Mouse (Mus musculus) limb, embryonic 15.5 days (tissue): ENCODE results near the gene Esx1. TPM values are rescaled to one million over a fixed set of nuclear protein-coding genes. Genes with fewer than 3 reads are reported as not detected.

Experiments used
- ATAC-seq: fragments of 200-750 bp; cut with Nextera tagmentation; 2 replicates; pipeline ENCODE4 v1.8.0; 2017; ENCODE audit warnings: low read depth, moderate TSS enrichment; ENCODE audit not compliant: insufficient number of reproducible peaks, low FRiP score, low TSS enrichment
- H3K27ac ChIP-seq: fragments of 300-500 bp; sonication (generic); 2 replicates; pipeline ENCODE4 v1.5.1; 2015; ENCODE audit warnings: moderate library complexity, mild to moderate bottlenecking, inconsistent platforms
- H3K27me3 ChIP-seq: fragments of 300-500 bp; sonication (generic); 2 replicates; pipeline ENCODE4 v1.6.1; 2015; ENCODE audit warnings: inconsistent platforms
- H3K36me3 ChIP-seq: fragments of 300-500 bp; sonication (generic); 2 replicates; pipeline ENCODE4 v1.6.1; 2015; ENCODE audit warnings: inconsistent platforms
- H3K4me1 ChIP-seq: fragments of 300-500 bp; sonication (generic); 2 replicates; pipeline ENCODE4 v1.6.1; 2015; ENCODE audit warnings: inconsistent platforms
- H3K4me2 ChIP-seq: fragments of 300-500 bp; sonication (generic); 2 replicates; pipeline ENCODE4 v1.6.1; 2015; ENCODE audit warnings: mild to moderate bottlenecking, inconsistent platforms
- H3K4me3 ChIP-seq: fragments of 300-500 bp; sonication (generic); 2 replicates; pipeline ENCODE4 v1.5.1; 2015; ENCODE audit warnings: mild to moderate bottlenecking, inconsistent platforms
- H3K9ac ChIP-seq: fragments of 300-500 bp; sonication (generic); 2 replicates; pipeline ENCODE4 v1.6.1; 2015; ENCODE audit warnings: inconsistent platforms
- H3K9me3 ChIP-seq: fragments of 300-500 bp; sonication (generic); 2 replicates; pipeline ENCODE4 v1.6.1; 2016; ENCODE audit warnings: inconsistent platforms
- WGBS: fragments of 180-500 bp; shearing (Covaris S2); methylation state at CpG from one replicate; pipeline ENCODE4 v1.1.7; 2015; 5-methylcytosine and 5-hydroxymethylcytosine counted together
- polyA plus RNA-seq: library from polyadenylated mRNA; unstranded; fragments of >200 nt; fragmentation: Nextera tagmentation; extraction: Ambion mirVana; gene quantifications from 2 replicates; pipeline ENCODE4 v1.2.1, GENCODE M21; 2015

Gene Esx1
- polyA plus RNA-seq, result not detected in 2 replicates

GRCm38 (mm10) chrX:137121718-137122117 lies at the start of gene Esx1:
Gene Esx1 (minus strand): TSS chrX:137122083.
- H3K4me2 ChIP-seq, result no peak within 1 kb of the TSS

GRCm38 (mm10) chrX:137170021-137170420 lies 48.1 kb upstream of the Esx1 start:
- Histone ChIP-seq H3K27me3 (0 out of 2 replicates have a peak, but pooled peaks cover 3% of the 10 kb centered on the region), H3K4me2 (no peak overlapping the region), H3K36me3 (no peaks in the 10 kb centered on the region), H3K27ac (no peak overlapping the region), H3K4me3 (no peak overlapping the region), H3K9me3 (no peaks in the 10 kb centered on the region), H3K4me1 (no peaks in the 10 kb centered on the region), H3K9ac (no peak overlapping the region)
- ATAC-seq, result no peak
- 47% methylated on average over 7 of the region's 7 CpGs for WGBS

More at GRCm38 (mm10) chrX:137121718-137122117, at the start of gene Esx1:
- 0 out of 2 replicates have a peak within 1 kb of the TSS, but pooled peaks have one; percentile 9 for H3K4me3 ChIP-seq
- no peak for ATAC-seq
- H3K4me1 ChIP-seq, result peaks cover 20% of the 10 kb centered on the region; the same call in 1 of the 2 replicates
- peaks cover 71% of the 10 kb centered on the region for H3K27me3 ChIP-seq
- no peaks in the 10 kb centered on the region for H3K9me3 ChIP-seq
- no peaks in the 10 kb centered on the region for H3K36me3 ChIP-seq
- whole genome bisulfite sequencing, result 30% methylated on average over 15 of the region's 21 CpGs
- H3K9ac ChIP-seq, result no peak within 1 kb of the TSS
- no peak within 1 kb of the TSS for H3K27ac ChIP-seq

- Histone ChIP-seq H3K9me3 (no peaks in the 10 kb centered on the region), H3K4me2 (no peak overlapping the region), H3K4me3 (no peak overlapping the region), H3K27me3 (0 out of 2 replicates have a peak, but pooled peaks cover 3% of the 10 kb centered on the region), H3K36me3 (no peaks in the 10 kb centered on the region), H3K27ac (no peak overlapping the region), H3K4me1 (no peaks in the 10 kb centered on the region), H3K9ac (no peak overlapping the region)
- ATAC-seq, result no peak
- 73% methylated on average over 7 of the region's 7 CpGs for WGBS
Measured at GRCm38 (mm10) chrX:137167658-137168057, 45.8 kb upstream of the Esx1 start.

- Histone ChIP-seq H3K27ac (no peak overlapping the region), H3K4me3 (no peak overlapping the region)
- 87% methylated on average over 3 of the region's 3 CpGs for WGBS
Measured at GRCm38 (mm10) chrX:137165621-137166020, 43.7 kb upstream of the Esx1 start.

GRCm38 (mm10) chrX:137162700-137163099 lies 40.8 kb upstream of the Esx1 start:
- Histone ChIP-seq H3K27me3 (0 out of 2 replicates have a peak, but pooled peaks cover 3% of the 10 kb centered on the region), H3K9me3 (no peaks in the 10 kb centered on the region), H3K4me1 (no peaks in the 10 kb centered on the region), H3K36me3 (no peaks in the 10 kb centered on the region), H3K4me2 (no peak overlapping the region), H3K27ac (no peak overlapping the region), H3K9ac (no peak overlapping the region), H3K4me3 (no peak overlapping the region)
- WGBS, result 61% methylated on average over 1 of the region's 1 CpGs
- no peak for ATAC-seq

More at GRCm38 (mm10) chrX:137165621-137166020, 43.7 kb upstream of the Esx1 start:
- Histone ChIP-seq H3K4me1 (no peaks in the 10 kb centered on the region), H3K27me3 (0 out of 2 replicates have a peak, but pooled peaks cover 3% of the 10 kb centered on the region), H3K36me3 (no peaks in the 10 kb centered on the region), H3K4me2 (no peak overlapping the region), H3K9ac (no peak overlapping the region), H3K9me3 (no peaks in the 10 kb centered on the region)
- no peak for ATAC-seq

GRCm38 (mm10) chrX:137160971-137161370 lies 39.1 kb upstream of the Esx1 start:
- no peak overlapping the region for H3K4me3 ChIP-seq
- no peak for ATAC-seq
- no peaks in the 10 kb centered on the region for H3K4me1 ChIP-seq
- H3K9ac ChIP-seq, result no peak overlapping the region
- H3K27me3 ChIP-seq, result peaks cover 3% of the 10 kb centered on the region; the same call in 1 of the 2 replicates
- H3K36me3 ChIP-seq, result no peaks in the 10 kb centered on the region
- no peak overlapping the region for H3K4me2 ChIP-seq
- WGBS, result 66% methylated on average over 3 of the region's 3 CpGs
- H3K27ac ChIP-seq, result no peak overlapping the region
- no peaks in the 10 kb centered on the region for H3K9me3 ChIP-seq

GRCm38 (mm10) chrX:137149050-137149449 lies 27.2 kb upstream of the Esx1 start:
- WGBS, result 84% methylated on average over 11 of the region's 11 CpGs
- H3K27me3 ChIP-seq, result no peaks in the 10 kb centered on the region; the same call in 1 of the 2 replicates
- no peak overlapping the region for H3K9ac ChIP-seq
- ATAC-seq, result no peak
- no peak overlapping the region for H3K4me3 ChIP-seq
- no peaks in the 10 kb centered on the region for H3K4me1 ChIP-seq
- no peaks in the 10 kb centered on the region for H3K36me3 ChIP-seq
- H3K27ac ChIP-seq, result no peak overlapping the region
- no peak overlapping the region for H3K4me2 ChIP-seq
- no peaks in the 10 kb centered on the region for H3K9me3 ChIP-seq

- H3K27me3 ChIP-seq, result no peaks in the 10 kb centered on the region; the same call in 1 of the 2 replicates
- WGBS, result 32% methylated on average over 4 of the region's 4 CpGs
- no peaks in the 10 kb centered on the region for H3K4me1 ChIP-seq
- no peak overlapping the region for H3K9ac ChIP-seq
- H3K4me3 ChIP-seq, result no peak overlapping the region
- no peak overlapping the region for H3K27ac ChIP-seq
- H3K4me2 ChIP-seq, result no peak overlapping the region
- no peak for ATAC-seq
- no peaks in the 10 kb centered on the region for H3K9me3 ChIP-seq
- H3K36me3 ChIP-seq, result no peaks in the 10 kb centered on the region
Measured at GRCm38 (mm10) chrX:137144674-137145073, 22.8 kb upstream of the Esx1 start.

- Histone ChIP-seq H3K4me2 (no peak overlapping the region), H3K9me3 (no peaks in the 10 kb centered on the region), H3K9ac (no peak overlapping the region), H3K36me3 (no peaks in the 10 kb centered on the region), H3K27me3 (no peaks in the 10 kb centered on the region; the same call in 1 of the 2 replicates), H3K4me3 (no peak overlapping the region), H3K4me1 (no peaks in the 10 kb centered on the region), H3K27ac (no peak overlapping the region)
- 86% methylated on average over 4 of the region's 4 CpGs for WGBS
- no peak for ATAC-seq
Measured at GRCm38 (mm10) chrX:137143726-137144125, 21.8 kb upstream of the Esx1 start.

- H3K27me3 ChIP-seq, result no peaks in the 10 kb centered on the region
- no peak overlapping the region for H3K4me2 ChIP-seq
- no peaks in the 10 kb centered on the region for H3K9me3 ChIP-seq
- H3K4me1 ChIP-seq, result no peaks in the 10 kb centered on the region
- no peak overlapping the region for H3K9ac ChIP-seq
- H3K4me3 ChIP-seq, result no peak overlapping the region
- H3K27ac ChIP-seq, result no peak overlapping the region
- WGBS, result 33% methylated on average over 2 of the region's 2 CpGs
- ATAC-seq, result no peak
- no peaks in the 10 kb centered on the region for H3K36me3 ChIP-seq
Measured at GRCm38 (mm10) chrX:137142546-137142945, 20.7 kb upstream of the Esx1 start.

- Histone ChIP-seq H3K4me1 (no peaks in the 10 kb centered on the region), H3K36me3 (no peaks in the 10 kb centered on the region), H3K9me3 (no peaks in the 10 kb centered on the region), H3K4me2 (no peak overlapping the region), H3K27ac (no peak overlapping the region), H3K9ac (no peak overlapping the region), H3K27me3 (no peaks in the 10 kb centered on the region), H3K4me3 (no peak overlapping the region)
- WGBS, result 26% methylated on average over 6 of the region's 6 CpGs
- ATAC-seq, result no peak
Measured at GRCm38 (mm10) chrX:137141669-137142068, 19.8 kb upstream of the Esx1 start.

GRCm38 (mm10) chrX:137127542-137127941 lies 5.7 kb upstream of the Esx1 start:
- H3K36me3 ChIP-seq, result no peaks in the 10 kb centered on the region
- no peaks in the 10 kb centered on the region for H3K4me1 ChIP-seq
- no peak overlapping the region for H3K4me2 ChIP-seq
- H3K4me3 ChIP-seq, result no peak overlapping the region
- WGBS, result 14% methylated on average over 17 of the region's 17 CpGs
- ATAC-seq, result no peak
- H3K9ac ChIP-seq, result no peak overlapping the region
- no peak overlapping the region for H3K27ac ChIP-seq
- H3K9me3 ChIP-seq, result no peaks in the 10 kb centered on the region
- H3K27me3 ChIP-seq, result peaks cover 43% of the 10 kb centered on the region
